Mouse (Mus musculus): ENCODE data around the gene G0s2.
"Not testable (repeated sequence)": the region's sequence is repeated elsewhere in the genome, so short reads cannot be mapped to it uniquely, and the experiment has no call there.

Gene G0s2

GRCm38 (mm10) chr1:193285766-193286325, 12.8 kb upstream of the G0s2 start:
- peak; percentile 44 to 61 for DNase-seq

DNA sequence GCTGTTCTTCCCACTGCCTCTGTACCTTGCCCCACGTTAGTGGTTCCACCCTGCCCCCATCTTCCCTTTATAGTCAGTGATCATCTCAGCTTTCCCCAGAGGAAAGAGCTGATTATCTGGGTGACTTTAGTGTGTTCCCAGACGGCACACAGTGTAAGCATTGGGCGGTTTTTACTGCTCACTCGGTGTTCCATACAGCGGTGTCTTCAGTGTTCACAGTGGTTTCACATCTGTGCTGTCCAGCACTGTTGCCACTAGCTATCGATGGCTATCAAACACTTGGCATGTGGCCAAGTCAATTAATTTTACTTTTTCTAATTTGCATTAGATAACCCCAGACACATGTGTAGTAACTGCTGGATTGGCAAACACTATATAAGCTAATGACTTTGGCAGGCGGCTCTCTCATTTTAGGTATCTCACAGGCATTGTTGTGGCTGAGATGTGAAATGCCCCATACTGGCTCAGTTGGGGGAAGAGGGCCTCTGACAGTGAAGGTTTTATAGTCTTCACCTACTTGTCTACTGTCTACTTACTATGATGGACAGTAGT, 11.3 kb upstream of the G0s2 start:
- no peak for DNase-seq

DNA sequence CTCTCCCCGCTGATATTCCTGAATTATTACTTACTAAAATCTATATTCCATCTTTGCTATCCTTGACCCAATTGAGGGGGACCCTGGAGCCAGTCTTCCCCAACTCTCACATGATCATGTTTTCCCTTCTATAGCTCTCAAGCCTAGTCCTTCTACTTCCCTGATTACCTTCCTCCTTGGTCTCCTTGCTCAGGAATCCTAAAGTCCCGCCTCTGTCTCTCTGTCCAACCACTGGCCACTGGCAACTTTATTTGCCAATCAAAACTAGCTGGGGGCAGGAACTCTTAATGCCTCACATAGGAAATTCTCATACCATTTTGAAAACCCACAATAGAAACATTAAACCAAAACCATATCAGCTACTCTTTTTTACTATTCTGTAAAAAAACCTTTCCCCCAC, 8.3 kb upstream of the G0s2 start:
- no peak for DNase-seq

- DNase-seq: no peak
Measured at GRCm38 (mm10) chr1:193279492-193279891, 6.5 kb upstream of the G0s2 start.

DNA sequence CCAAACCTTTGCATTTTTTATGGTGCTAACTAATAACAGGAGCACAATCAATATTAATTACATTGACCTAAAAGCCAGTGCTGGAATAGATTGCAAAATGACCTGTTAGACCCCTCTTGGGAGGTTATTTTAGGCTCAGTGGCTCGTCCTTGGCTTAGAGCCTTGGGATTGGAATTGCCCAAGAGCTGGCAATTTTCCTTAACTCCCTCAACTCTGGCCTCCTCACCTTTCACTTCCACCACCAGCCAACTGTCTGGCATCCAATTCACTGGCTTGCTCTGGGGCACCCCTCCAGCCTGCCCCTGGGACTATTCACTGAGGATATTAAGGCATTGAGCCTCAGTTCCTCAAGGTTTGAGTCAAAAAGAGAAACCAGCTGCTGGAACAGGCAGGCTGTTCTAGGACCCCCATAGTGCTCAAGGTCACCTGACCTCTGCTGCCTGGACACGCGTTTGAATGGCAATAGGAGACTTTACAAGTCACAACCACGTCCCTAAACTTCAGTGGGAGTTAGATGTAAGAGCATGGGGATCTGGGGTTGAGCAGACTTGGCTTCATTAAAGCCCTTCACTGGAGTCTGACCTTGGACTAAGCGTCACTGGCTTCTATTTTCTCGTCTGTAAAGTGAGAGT, 5.5 kb upstream of the G0s2 start:
- no peak for DNase-seq

DNA sequence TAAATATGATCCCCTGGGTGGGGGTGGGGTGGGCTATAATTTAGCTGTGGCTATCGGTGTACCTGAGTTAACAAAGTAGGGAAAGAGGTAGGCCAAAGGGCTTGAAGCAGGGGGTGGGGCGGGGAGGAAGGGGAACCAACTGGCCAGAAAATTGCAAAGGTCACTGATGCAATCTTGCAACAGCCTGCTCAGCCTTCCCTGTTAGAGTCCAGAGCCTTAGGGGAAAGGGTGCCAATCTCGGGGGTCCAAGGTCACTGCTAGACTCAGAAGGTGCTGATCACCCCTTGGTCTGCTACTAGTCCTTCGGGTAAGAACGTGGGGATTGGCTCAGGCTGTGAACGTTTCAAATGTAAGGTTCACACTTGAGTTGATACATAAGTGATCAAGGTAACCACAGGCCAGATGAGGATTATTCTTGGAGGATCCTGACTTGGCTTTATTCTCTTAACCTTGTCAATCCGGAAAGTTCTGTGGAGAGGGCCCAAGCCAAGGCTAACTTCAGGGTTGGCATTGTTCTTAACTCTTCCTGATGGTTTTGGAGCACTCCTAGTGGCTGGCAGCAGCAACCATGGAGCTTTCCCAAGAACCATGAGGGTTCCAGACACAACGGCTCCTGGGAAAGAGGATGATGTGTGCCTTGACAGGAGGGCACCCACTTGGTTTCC, 1.5 kb upstream of the G0s2 start:
- DNase-seq: no peak

DNA sequence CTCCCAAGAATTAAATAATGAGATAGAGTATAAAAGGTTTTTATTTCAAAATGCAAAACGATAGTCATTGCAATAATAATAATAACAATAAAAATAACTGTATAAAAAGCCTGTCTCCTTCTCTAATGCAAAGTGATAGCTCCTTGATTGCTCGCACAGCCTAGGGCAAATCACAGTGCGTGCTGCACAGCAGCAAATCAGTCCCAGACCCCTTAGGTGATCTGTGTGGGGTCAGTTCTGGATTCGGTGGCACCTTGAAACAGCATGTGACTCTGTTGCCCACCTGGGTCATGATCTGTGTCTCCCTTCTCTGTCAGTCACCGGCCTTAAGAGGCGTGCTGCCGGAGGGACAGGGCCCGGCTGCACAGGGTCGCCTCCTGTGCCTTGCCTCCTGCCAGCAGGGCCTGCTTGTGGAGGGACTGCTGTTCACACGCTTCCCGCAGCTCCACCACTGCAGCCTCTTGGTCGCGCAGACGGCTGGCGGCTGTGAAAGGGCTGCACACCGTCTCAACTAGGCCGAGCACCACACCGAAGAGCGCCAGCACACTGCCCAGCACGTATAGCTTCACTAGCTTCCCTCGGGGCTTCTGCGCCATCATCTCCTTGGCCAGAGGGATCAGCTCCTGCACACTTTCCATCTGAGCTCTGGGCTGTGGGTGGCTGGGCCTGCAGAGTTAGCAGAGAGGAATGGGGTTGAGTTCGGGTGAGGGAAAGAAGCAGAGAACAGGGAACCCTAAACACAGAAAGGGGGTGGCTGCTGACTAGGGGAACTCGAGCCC, 691 bp downstream of the G0s2 start:
- DNase-seq: peak in 1 of 2 experiments; percentile 46

GRCm38 (mm10) chr1:193270965-193271763, 1.9 kb downstream of the G0s2 start:
- DNase-seq: no peak

GRCm38 (mm10) chr1:193265734-193266133, 7.3 kb downstream of the G0s2 start:
- no peak for DNase-seq

- DNase-seq: peak; percentile 74 to 76
Measured at GRCm38 (mm10) chr1:193263955-193264598, 8.9 kb downstream of the G0s2 start, which contains the start of gene Hsd11b1. Hsd11b1 (minus strand) TSS chr1:193264075.

GRCm38 (mm10) chr1:193263026-193263907, 9.8 kb downstream of the G0s2 start:
- DNase-seq: peak; percentile 30 to 34

DNA sequence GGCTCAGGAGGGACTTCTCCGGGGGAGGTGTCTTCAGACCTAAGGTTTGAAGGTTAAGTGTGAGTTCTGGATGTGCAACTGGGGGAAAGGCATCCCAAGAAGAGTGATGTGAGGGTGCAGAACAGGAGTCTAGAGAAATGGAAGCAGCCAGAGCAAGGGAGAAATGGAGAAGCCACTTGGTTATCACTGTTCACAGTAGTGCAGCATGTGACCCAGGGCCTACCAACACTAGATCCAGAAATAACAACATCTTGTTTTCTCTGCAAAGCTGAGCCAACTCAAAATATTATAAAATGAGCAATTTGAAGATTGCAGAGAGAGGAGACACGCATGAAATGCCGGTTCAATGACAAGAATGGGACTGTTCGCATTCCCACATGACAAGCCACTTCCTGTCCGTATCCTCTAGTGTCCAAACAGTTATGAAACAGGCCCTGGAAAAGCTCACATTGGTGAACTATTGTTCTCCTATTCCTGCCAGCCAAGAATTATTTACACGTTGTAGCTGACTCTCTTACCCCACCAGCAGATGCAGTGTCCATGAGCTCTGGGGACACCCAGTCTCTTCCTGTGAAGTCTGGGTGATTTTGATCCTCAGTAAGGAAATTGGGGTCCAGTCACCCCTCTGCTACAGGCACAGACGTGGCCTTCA, 11.0 kb downstream of the G0s2 start:
- DNase-seq: no peak

DNA sequence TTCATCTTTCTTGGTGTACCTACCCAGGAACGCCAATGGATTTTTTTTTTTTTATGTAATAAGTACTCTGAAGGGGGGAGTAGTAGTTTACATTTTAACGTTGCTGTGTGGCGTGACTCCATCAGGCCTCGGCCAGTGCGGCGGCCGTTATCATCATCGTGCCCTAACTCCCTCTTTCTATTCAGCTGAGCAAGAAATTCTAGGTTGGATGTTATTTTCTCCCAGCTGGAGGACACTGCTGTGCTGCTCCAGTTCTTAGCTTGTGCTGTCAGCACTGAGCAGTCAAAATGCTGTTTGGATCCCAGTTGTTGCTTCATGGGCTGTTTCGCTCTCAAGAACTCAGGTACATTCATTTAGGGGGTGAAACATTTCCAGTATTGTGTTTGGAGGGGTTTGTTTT, 13.5 kb downstream of the G0s2 start:
- no peak for DNase-seq

DNA sequence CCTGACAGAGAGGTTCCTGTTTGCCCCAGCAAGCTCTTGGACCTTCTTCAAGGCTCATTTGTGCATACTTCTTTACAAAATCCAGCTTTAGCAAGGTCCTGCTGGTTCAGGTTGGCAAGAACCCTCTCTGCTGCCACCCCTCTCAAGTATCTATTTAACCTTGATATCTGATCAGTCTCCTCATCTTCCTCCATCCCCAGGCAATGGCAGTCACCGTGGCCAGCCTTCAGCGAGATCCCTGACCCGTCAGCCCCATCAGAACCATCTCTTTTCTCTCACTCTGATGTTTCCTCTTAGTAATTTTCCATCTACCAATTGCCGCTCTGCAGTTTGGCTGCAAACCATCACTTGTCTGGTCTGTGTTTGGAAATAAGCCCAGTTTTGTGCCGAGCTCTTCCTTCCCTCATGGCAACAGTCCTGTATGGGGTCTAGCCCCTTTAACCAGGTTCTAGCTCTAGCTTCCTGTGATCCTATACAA, 16.4 kb downstream of the G0s2 start:
- DNase-seq: no peak

DNA sequence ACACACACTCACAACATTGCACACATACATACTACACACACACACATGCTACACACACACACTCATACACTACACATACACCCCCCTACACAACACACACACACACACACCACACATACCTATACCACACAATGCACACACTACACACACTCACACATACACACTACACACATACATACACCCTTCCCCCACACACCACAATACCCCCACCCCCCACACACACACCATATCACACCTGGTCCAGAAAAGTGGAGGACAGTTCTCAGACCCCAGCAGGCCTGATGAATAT, 16.8 kb downstream of the G0s2 start:
- DNase-seq: no peak

DNA sequence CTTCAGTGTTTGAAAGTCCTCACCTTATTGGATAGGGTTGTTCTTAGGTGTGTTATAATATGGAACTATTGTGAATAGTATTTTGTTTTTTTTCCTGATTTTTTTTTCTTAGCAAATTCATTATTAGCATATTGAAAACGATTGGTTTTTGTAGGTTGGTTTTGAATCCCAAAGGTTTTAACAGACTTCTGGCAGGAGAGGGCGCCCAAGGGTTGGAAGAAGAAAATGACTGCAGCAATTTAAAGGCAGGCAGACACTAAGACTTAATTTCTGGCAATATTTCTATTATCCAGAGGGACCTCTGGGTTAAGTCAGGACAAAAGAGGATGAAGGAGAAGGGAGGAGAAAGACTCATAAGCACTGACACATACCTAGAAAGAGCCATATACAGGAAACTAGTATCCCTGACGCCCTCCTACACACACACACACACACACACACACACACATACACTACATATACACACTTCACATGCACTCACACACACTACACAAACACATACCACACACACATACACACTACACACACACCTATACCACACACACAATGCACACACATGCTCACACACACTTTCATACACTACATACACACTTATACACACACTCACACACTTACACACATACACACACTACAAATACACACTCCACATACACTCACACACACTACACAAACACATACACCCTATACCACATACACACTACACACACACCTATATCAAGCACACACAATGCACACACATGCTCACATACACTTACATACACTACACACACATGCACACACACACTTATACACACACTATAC, 17.3 kb downstream of the G0s2 start:
- peak; percentile 70 to 78 for DNase-seq

- DNase-seq: no peak
Measured at GRCm38 (mm10) chr1:193255032-193255431, 18.0 kb downstream of the G0s2 start.

DNA sequence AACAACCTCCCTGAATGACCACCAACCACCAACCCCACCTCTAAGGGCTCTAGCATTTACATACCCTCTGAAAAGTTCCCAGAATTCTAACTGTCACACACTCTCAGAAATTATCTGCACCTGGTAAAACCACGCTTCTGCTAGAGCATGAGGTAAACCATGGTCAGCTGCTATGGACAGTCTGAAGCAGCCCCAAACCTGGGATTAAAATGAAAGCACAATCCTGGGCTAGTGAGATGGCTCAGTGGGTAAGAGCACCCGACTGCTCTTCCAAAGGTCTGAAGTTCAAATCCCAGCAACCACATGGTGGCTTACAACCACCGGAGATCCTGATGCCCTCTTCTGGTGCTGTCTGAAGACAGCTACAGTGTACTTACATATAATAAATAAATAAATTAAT, 19.1 kb downstream of the G0s2 start:
- not testable (repeated sequence) for DNase-seq

GRCm38 (mm10) chr1:193252616-193253015, 20.4 kb downstream of the G0s2 start:
- DNase-seq: no peak
